Mouse (Mus musculus) midbrain, embryonic 15.5 days (tissue): ENCODE data around the gene Adrm1. TPM values are rescaled to one million over a fixed set of nuclear protein-coding genes. Genes with fewer than 3 reads are reported as not detected.

ENCODE experiments used
- ATAC-seq: fragments of 200-750 bp; cut with Nextera tagmentation; replicated peaks from 2 replicates; pipeline ENCODE4 v1.8.0; 2017; ENCODE audit warnings: moderate TSS enrichment
- H3K27ac ChIP-seq: fragments of 300-500 bp; sonication (generic); 2 replicates; pipeline ENCODE4 v1.5.1; 2015; ENCODE audit warnings: mild to moderate bottlenecking, inconsistent platforms
- H3K27me3 ChIP-seq: fragments of 300-500 bp; sonication (generic); replicated peaks from 2 replicates; pipeline ENCODE4 v1.6.1; 2015; ENCODE audit warnings: inconsistent platforms
- H3K36me3 ChIP-seq: fragments of 300-500 bp; sonication (generic); replicated peaks from 2 replicates; pipeline ENCODE4 v1.6.1; 2015; ENCODE audit warnings: inconsistent platforms
- H3K4me1 ChIP-seq: fragments of 300-500 bp; sonication (generic); 2 replicates; pipeline ENCODE4 v1.6.1; 2015; ENCODE audit warnings: inconsistent platforms
- H3K4me2 ChIP-seq: fragments of 300-500 bp; sonication (generic); 2 replicates; pipeline ENCODE4 v1.6.1; 2015; ENCODE audit warnings: inconsistent platforms, mild to moderate bottlenecking, moderate library complexity
- H3K4me3 ChIP-seq: fragments of 300-500 bp; sonication (generic); 2 replicates; pipeline ENCODE4 v1.5.1; 2015; ENCODE audit warnings: mild to moderate bottlenecking, inconsistent platforms
- H3K9ac ChIP-seq: fragments of 300-500 bp; sonication (generic); 2 replicates; pipeline ENCODE4 v1.6.1; 2015; ENCODE audit warnings: mild to moderate bottlenecking, inconsistent platforms
- H3K9me3 ChIP-seq: fragments of 300-500 bp; sonication (generic); 2 replicates; pipeline ENCODE4 v1.6.1; 2016; ENCODE audit warnings: inconsistent platforms
- WGBS: fragments of 180-500 bp; shearing (Covaris S2); methylation state at CpG from one replicate; pipeline ENCODE4 v1.1.7; 2015; ENCODE audit warnings: mixed read lengths; 5-methylcytosine and 5-hydroxymethylcytosine counted together
- polyA plus RNA-seq: library from polyadenylated mRNA; unstranded; fragments of >200 nt; fragmentation: Nextera tagmentation; extraction: Ambion mirVana; gene quantifications from 2 replicates; pipeline ENCODE4 v1.2.1, GENCODE M21; 2015

Gene Adrm1
- polyA plus RNA-seq: 205 and 213 TPM in 2 replicates

DNA sequence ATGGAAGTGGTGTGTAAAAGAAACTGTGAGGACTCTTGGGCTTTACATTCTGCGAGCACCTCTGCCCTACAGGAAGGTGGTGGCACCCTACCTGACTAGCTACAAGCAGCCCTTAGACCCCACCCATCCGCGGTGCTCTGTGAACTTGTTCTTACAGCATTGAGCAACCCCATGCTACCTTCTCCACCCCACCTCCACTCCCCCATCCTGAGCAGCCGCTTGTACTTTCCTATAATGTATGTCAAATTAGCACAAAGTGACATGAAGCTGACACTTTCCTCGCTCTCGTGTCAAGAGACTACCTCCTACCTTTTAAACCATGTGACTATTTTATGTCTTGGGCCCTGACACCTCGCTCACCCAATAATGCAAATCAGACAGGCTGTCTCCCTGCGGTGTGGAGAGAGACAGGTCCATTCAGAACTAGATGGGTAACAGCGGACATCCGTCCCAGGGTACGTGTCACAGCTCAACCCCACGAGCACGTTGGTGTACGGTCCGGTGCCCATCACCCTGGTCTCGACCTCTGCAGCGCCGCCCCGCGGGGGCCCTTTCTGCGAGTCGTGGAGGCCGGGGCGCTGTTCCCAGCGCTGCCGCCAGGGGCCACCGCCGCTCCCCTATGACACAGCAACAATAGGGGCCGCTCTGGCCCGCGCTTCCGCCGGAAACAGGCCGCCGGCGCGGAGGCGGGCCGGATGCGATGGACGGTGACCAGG, at the start of gene Adrm1:
TSS of gene Adrm1 (plus strand) at position 680 of the 716 bp plus-strand sequence.
- peak; percentile 99 for ATAC-seq
- Histone ChIP-seq H3K27ac (peak within 1 kb of the TSS; percentile 91), H3K9me3 (no peaks in the 10 kb centered on the region), H3K4me3 (peak within 1 kb of the TSS; percentile 92), H3K27me3 (no peaks in the 10 kb centered on the region), H3K4me1 (peaks cover 28% of the 10 kb centered on the region), H3K4me2 (peak within 1 kb of the TSS; percentile 79), H3K9ac (peak within 1 kb of the TSS; percentile 77), H3K36me3 (peaks cover 15% of the 10 kb centered on the region)
- 5% methylated on average over 41 of the region's 41 CpGs for WGBS

DNA sequence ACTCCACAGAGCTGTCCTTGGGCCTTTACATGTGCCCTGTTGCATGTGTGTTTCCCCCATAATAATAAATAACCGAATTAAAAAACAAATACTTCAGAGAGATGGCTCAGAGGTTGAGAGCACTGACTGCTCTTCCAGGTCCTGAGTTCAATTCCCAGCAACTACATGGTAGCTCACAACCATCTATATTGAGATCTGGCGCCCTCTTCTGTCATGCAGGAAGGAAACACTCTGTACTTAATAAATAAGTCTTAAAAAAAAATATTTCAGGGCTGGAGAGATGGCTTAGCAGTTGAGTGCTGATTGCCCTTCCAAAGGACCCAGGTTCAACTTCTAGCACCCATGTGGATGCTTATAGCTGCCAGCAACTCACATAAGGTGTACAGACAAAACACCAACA, 47.1 kb upstream of the Adrm1 start:
- no peak overlapping the region for H3K4me2 ChIP-seq
- H3K27ac ChIP-seq: no peak overlapping the region
- H3K27me3 ChIP-seq: no peaks in the 10 kb centered on the region
- no peak overlapping the region for H3K4me3 ChIP-seq
- H3K9me3 ChIP-seq: no peaks in the 10 kb centered on the region
- no peaks in the 10 kb centered on the region for H3K36me3 ChIP-seq
- 89% methylated on average over 2 of the region's 2 CpGs for WGBS
- peaks cover 38% of the 10 kb centered on the region for H3K4me1 ChIP-seq
- H3K9ac ChIP-seq: no peak overlapping the region
- ATAC-seq: no peak

DNA sequence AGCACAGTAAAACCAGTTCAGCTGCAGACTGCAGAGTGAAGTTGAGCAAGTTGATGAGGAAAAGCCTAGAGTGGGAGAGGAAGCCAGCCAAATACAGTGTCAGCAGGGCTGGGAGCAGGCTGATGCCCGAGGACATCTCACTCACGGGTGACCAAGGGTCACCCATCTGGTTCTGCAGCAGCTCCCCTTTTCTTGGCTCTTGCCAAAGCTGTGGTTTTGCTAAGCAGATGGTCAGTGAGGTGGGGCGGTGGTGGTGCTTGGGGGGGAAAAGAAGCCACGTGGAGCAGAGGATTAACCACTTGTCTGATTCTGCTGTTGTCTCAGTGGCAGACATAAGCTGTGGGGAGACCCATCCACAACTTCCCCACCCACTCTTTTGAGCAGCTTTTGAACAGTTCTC, 45.1 kb upstream of the Adrm1 start:
- H3K9me3 ChIP-seq: no peaks in the 10 kb centered on the region
- peaks cover 24% of the 10 kb centered on the region for H3K4me1 ChIP-seq
- H3K27me3 ChIP-seq: no peaks in the 10 kb centered on the region
- WGBS: 21% methylated on average over 4 of the region's 4 CpGs
- ATAC-seq: no peak
- no peak overlapping the region for H3K4me2 ChIP-seq
- no peak overlapping the region for H3K27ac ChIP-seq
- H3K9ac ChIP-seq: no peak overlapping the region
- no peaks in the 10 kb centered on the region for H3K36me3 ChIP-seq
- no peak overlapping the region for H3K4me3 ChIP-seq

DNA sequence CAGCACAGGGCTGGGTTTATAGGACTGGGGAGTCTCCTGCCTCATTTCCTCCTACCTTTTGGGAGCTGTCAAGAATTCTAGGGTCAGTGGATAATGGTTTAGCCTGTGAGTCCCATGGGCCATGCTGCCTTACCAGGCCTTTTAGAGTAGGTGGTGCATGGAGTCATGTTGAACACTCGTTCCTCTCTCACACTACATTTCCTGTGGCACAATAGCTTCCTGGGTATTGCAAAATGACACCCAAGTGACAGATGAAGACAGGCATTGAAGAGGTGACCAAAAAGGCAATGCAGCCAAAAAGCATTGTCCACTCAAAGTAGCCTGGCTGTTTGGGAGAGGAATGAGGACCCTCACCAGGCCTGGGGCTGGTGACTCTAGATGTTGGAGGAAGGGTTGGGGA, 43.6 kb upstream of the Adrm1 start:
- Histone ChIP-seq H3K9me3 (no peaks in the 10 kb centered on the region), H3K36me3 (no peaks in the 10 kb centered on the region), H3K4me2 (no peak overlapping the region), H3K4me1 (peaks cover 24% of the 10 kb centered on the region), H3K27me3 (no peaks in the 10 kb centered on the region), H3K4me3 (no peak overlapping the region), H3K9ac (no peak overlapping the region), H3K27ac (no peak overlapping the region)
- 55% methylated on average over 1 of the region's 1 CpGs for WGBS
- ATAC-seq: no peak

DNA sequence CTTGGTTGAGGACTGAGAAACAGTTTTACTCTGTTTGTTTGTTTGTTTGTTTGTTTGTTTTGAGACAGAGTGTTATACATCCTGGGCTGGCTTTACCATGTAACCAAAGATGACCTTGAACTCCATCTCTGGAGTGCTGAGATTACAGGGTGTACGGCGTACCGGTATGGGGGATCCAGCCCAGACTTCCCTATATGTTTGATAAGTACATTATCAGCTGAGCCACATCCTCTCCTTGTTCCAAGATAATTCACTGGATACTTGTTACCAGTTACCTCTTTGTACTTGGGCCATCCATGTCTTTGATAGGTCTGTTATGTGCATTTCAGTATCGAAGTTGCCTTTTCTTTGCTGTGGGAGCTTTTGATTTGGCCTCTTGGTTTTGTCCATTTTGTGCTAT, 38.1 kb upstream of the Adrm1 start:
- no peaks in the 10 kb centered on the region for H3K4me1 ChIP-seq
- WGBS: 97% methylated on average over 4 of the region's 4 CpGs

DNA sequence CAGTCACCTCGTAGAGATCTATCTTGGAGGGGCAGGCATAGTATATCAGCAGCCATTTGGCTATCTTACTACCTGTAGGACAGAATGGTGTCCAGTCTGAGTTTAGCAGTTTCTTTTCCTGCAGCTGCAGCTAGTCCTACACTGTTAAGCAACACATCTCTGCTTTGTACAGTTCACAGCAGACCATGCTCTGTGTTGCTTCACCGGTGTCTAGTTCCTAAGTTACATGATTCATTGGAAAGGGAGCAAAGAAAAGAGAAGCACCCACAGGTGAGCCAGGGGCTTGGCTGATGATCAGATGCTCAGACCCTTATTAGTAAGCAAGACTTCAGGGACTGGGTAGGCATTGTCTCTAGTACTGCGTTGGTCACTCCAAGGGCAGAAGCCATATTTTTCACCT, 37.4 kb upstream of the Adrm1 start:
- Histone ChIP-seq H3K4me3 (no peak overlapping the region), H3K36me3 (peaks cover 11% of the 10 kb centered on the region; the same call in 1 of the 2 replicates), H3K9ac (no peak overlapping the region), H3K27ac (no peak overlapping the region), H3K9me3 (no peaks in the 10 kb centered on the region), H3K27me3 (no peaks in the 10 kb centered on the region), H3K4me2 (no peak overlapping the region), H3K4me1 (no peaks in the 10 kb centered on the region)
- WGBS: 90% methylated on average over 3 of the region's 3 CpGs
- ATAC-seq: no peak

More for the DNA sequence above, 38.1 kb upstream of the Adrm1 start:
- no peaks in the 10 kb centered on the region for H3K27me3 ChIP-seq
- 0 out of 2 replicates have a peak, but pooled peaks cover 4% of the 10 kb centered on the region for H3K36me3 ChIP-seq
- H3K4me2 ChIP-seq: no peak overlapping the region
- ATAC-seq: no peak
- H3K9ac ChIP-seq: no peak overlapping the region
- H3K27ac ChIP-seq: no peak overlapping the region
- H3K4me3 ChIP-seq: no peak overlapping the region
- no peaks in the 10 kb centered on the region for H3K9me3 ChIP-seq

DNA sequence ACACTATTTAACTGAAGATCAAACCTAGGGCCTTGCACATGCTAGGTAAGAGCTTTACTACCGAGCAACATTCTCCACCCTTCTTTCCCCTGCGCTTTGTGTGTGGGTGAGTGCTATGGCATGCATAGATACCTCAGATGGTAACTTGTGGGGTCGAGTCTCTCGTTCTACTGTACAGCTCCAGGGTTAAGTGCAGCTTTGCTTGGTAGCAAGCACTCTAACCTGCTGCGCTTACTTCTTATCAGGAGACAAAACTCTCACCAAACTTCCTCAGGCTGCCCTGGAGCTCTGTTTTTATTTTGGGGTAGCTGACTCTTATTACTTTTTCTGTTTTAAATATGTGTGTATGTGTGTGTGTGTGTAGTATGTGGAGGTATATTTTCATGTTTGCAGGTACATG, 35.9 kb upstream of the Adrm1 start:
- Histone ChIP-seq H3K4me3 (no peak overlapping the region), H3K4me2 (no peak overlapping the region), H3K27ac (no peak overlapping the region), H3K27me3 (no peaks in the 10 kb centered on the region), H3K4me1 (no peaks in the 10 kb centered on the region), H3K9me3 (no peaks in the 10 kb centered on the region), H3K9ac (no peak overlapping the region), H3K36me3 (peaks cover 16% of the 10 kb centered on the region; the same call in 1 of the 2 replicates)
- no peak for ATAC-seq
- 87% methylated on average over 5 of the region's 5 CpGs for WGBS

DNA sequence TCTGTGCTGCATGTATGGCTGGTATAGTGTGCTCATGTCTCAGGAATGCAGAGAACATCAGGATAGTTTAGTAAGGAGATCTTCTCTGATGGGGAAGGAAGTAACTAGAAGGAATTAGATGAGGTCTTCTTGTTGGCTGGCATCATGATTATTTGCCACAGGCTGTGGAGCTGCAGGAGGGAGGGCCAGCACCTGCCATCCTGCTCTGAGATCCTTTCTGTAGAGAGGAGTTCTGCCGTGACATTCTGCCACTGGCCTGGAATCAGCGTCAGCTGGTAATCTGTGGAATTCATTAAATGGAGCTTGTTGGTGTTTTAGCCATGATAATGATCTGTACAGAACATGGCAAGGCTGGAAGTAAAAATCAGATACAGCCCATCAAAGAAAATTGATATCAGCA, 25.2 kb upstream of the Adrm1 start:
- Histone ChIP-seq H3K4me2 (no peak overlapping the region), H3K9me3 (no peaks in the 10 kb centered on the region), H3K27ac (no peak overlapping the region), H3K36me3 (peaks cover 43% of the 10 kb centered on the region), H3K9ac (no peak overlapping the region), H3K27me3 (no peaks in the 10 kb centered on the region), H3K4me1 (no peaks in the 10 kb centered on the region), H3K4me3 (no peak overlapping the region)
- 91% methylated on average over 2 of the region's 2 CpGs for WGBS
- no peak for ATAC-seq

DNA sequence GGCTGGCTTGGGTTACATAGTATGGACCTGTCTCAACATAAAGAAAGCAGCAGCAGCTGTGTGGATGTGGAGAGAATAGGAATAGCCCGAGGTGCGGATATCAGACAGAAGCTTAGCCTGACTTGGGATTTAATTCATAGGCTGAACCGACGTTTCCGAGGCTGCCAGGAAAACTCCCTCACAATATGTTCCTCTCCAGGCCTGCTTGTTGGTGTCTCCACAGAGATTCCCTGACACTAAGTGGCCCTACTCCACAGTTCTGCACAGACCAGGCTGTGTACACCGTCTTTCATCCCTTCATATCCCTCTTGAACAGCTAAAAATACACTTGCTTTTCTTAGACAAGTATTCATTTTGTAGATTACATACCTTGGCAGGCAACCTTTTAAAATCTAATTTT, 23.9 kb upstream of the Adrm1 start:
- WGBS: 76% methylated on average over 6 of the region's 6 CpGs
- ATAC-seq: no peak
- peaks cover 45% of the 10 kb centered on the region for H3K36me3 ChIP-seq

DNA sequence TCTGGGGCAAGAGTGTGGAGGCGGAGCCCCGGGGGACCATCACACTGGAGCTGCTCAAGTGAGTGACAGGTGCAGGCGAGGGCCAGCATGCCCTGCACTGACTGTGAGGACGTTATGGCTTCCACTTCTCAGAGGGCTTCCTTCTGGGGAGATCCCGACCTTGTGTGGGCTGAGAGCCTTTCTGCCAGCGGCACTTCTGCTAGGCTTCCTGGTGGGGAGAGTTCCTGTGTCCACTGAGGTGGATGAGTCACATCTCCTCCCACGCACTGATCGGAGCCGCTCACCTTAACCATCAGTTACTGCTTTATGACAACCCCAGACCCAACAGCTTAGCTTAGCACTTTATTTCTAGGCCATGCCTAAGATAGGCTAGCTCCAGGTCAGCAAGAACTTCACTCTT, 22.7 kb upstream of the Adrm1 start:
- Histone ChIP-seq H3K9ac (no peak overlapping the region), H3K36me3 (peaks cover 52% of the 10 kb centered on the region), H3K27ac (no peak overlapping the region), H3K4me1 (no peaks in the 10 kb centered on the region), H3K9me3 (no peaks in the 10 kb centered on the region), H3K4me2 (no peak overlapping the region), H3K27me3 (no peaks in the 10 kb centered on the region), H3K4me3 (no peak overlapping the region)
- WGBS: 89% methylated on average over 9 of the region's 9 CpGs
- ATAC-seq: no peak

More for the DNA sequence above, 23.9 kb upstream of the Adrm1 start:
- no peak overlapping the region for H3K9ac ChIP-seq
- H3K27ac ChIP-seq: no peak overlapping the region
- H3K27me3 ChIP-seq: no peaks in the 10 kb centered on the region
- no peaks in the 10 kb centered on the region for H3K4me1 ChIP-seq
- no peak overlapping the region for H3K4me3 ChIP-seq
- H3K4me2 ChIP-seq: no peak overlapping the region
- no peaks in the 10 kb centered on the region for H3K9me3 ChIP-seq

DNA sequence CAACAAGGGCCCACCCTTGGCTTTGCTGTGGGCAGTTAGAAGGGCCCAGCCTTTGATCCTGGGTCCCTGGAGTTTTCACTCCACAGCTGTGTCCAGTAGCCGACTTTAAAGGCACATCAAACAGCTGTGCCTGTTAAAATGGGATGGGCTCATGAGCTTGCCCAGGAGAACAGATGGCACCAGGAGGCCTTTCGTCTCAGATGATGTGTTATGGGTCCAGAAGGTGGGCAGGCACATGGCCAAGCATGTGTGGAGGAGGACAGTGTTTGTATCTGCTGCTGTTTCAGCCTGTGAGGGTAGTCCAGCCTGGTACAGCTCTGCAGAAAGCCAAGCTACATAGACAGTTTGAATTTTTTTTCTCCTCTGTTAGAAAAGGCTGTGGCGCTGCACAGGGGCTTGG, 16.5 kb upstream of the Adrm1 start:
- H3K27ac ChIP-seq: no peak overlapping the region
- H3K36me3 ChIP-seq: peaks cover 56% of the 10 kb centered on the region
- H3K4me1 ChIP-seq: no peaks in the 10 kb centered on the region
- H3K27me3 ChIP-seq: no peaks in the 10 kb centered on the region
- no peak overlapping the region for H3K4me3 ChIP-seq
- H3K4me2 ChIP-seq: no peak overlapping the region
- ATAC-seq: no peak
- H3K9me3 ChIP-seq: no peaks in the 10 kb centered on the region
- H3K9ac ChIP-seq: no peak overlapping the region
- WGBS: 70% methylated on average over 3 of the region's 3 CpGs

DNA sequence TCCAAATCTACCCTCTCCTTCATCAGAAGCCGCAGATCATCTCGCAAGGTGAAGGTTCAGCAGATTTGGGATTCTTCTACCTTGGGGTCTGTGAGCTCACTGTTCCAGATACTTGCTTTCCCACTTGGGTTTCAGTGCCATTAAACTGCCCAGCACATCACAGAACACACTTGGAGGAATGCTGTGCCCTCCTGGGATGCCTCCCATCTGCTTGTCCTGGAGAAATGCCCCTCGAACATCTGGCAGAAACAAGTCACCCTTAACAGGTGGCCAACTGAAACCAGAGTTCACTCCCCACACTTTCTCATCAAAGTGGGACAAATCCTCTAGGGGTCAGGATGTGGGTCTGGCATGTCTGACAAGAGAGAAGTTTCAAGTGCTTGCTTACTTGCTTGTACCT, 12.7 kb upstream of the Adrm1 start:
- H3K27ac ChIP-seq: no peak overlapping the region
- H3K9me3 ChIP-seq: no peaks in the 10 kb centered on the region
- H3K36me3 ChIP-seq: peaks cover 47% of the 10 kb centered on the region
- no peak overlapping the region for H3K4me2 ChIP-seq
- ATAC-seq: no peak
- H3K27me3 ChIP-seq: no peaks in the 10 kb centered on the region
- H3K4me1 ChIP-seq: no peaks in the 10 kb centered on the region
- no peak overlapping the region for H3K4me3 ChIP-seq
- WGBS: 89% methylated on average over 3 of the region's 3 CpGs
- no peak overlapping the region for H3K9ac ChIP-seq

DNA sequence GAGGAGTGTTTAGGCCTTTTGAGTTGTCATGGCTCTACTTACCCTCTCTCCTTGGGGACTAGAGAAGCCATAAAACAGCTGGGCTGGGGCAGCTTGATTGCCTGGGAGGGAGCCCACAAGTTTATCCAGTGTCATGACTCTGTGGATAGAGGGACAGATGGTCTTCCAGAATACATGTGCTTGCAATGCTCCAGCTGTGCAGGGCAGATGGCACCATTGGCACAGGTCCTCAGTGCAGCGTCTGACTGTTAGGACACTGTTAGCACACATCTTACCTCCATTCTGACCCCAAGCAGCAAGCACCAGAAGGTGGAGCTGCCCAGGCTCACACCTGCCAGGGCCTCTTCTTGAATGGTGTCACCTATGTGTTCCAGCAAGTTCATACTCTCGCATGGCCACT, 5.4 kb upstream of the Adrm1 start:
- Histone ChIP-seq H3K27me3 (no peaks in the 10 kb centered on the region), H3K4me2 (no peak overlapping the region), H3K9ac (no peak overlapping the region), H3K36me3 (peaks cover 19% of the 10 kb centered on the region; the same call in 1 of the 2 replicates), H3K4me1 (peaks cover 5% of the 10 kb centered on the region), H3K27ac (no peak overlapping the region), H3K9me3 (no peaks in the 10 kb centered on the region), H3K4me3 (no peak overlapping the region)
- no peak for ATAC-seq
- WGBS: 80% methylated on average over 2 of the region's 2 CpGs
